Mouse (Mus musculus) A20 (cell line): ENCODE measurements around the gene Eva1b.

Experiments used
- DNase-seq: peaks from one replicate; pipeline ENCODE4 v3.0.0-alpha.2; 2011; ENCODE audit warnings: low read depth, low spot score

Eva1b gene

GRCm38 (mm10) chr4:126120052-126120451 is 27.5 kb upstream of the Eva1b start:
- no peak for DNase-seq

- no peak for DNase-seq
Measured at GRCm38 (mm10) chr4:126120506-126120905, 27.0 kb upstream of the Eva1b start.

- DNase-seq: no peak
Measured at GRCm38 (mm10) chr4:126123309-126124040, 24.1 kb upstream of the Eva1b start.

- DNase-seq: no peak
Measured at GRCm38 (mm10) chr4:126130502-126130901, 17.0 kb upstream of the Eva1b start.

- no peak for DNase-seq
Measured at GRCm38 (mm10) chr4:126131290-126132121, 16.0 kb upstream of the Eva1b start.

- DNase-seq: no peak
Measured at GRCm38 (mm10) chr4:126132636-126133264, 14.8 kb upstream of the Eva1b start.

- DNase-seq: no peak
Measured at GRCm38 (mm10) chr4:126134236-126134635, 13.3 kb upstream of the Eva1b start.

GRCm38 (mm10) chr4:126134639-126135038 is 12.9 kb upstream of the Eva1b start:
- DNase-seq: no peak

GRCm38 (mm10) chr4:126137773-126138172 is 9.8 kb upstream of the Eva1b start:
- DNase-seq: no peak

GRCm38 (mm10) chr4:126141021-126141420 is 6.5 kb upstream of the Eva1b start:
- DNase-seq: no peak

GRCm38 (mm10) chr4:126145396-126145795 is 2.1 kb upstream of the Eva1b start:
- DNase-seq: no peak

- no peak for DNase-seq
Measured at GRCm38 (mm10) chr4:126146974-126147532, 491 bp upstream of the Eva1b start.

GRCm38 (mm10) chr4:126148161-126148961 is 817 bp downstream of the Eva1b start:
- DNase-seq: no peak

- no peak for DNase-seq
Measured at GRCm38 (mm10) chr4:126149041-126149676, 1.6 kb downstream of the Eva1b start.

GRCm38 (mm10) chr4:126149798-126150197 is 2.3 kb downstream of the Eva1b start:
- DNase-seq: no peak

GRCm38 (mm10) chr4:126150297-126150948 is 2.9 kb downstream of the Eva1b start:
- DNase-seq: no peak

GRCm38 (mm10) chr4:126150949-126151320 is 3.4 kb downstream of the Eva1b start:
- DNase-seq: no peak

- DNase-seq: no peak
Measured at GRCm38 (mm10) chr4:126151701-126152440, 4.3 kb downstream of the Eva1b start.

- DNase-seq: no peak
Measured at GRCm38 (mm10) chr4:126152864-126153263, 5.3 kb downstream of the Eva1b start.

GRCm38 (mm10) chr4:126155183-126155582 is 7.6 kb downstream of the Eva1b start:
- DNase-seq: no peak
